Mouse (Mus musculus) left cerebral cortex, postnatal 36 days (tissue): ENCODE measurements around the gene Gm49352. TPM values are rescaled to one million over a fixed set of nuclear protein-coding genes. Genes with fewer than 3 reads are reported as not detected.
"Not testable (repeated sequence)": the region's sequence is repeated elsewhere in the genome, so short reads cannot be mapped to it uniquely, and the experiment has no call there.

ENCODE experiments used
- DNase-seq, 2 experiments: peaks; one replicate each; pipeline ENCODE4 v3.0.0; 2021 to 2022; ENCODE audit warnings: low spot score in 2 of 2, mixed read lengths in 1 of 2
- intact Hi-C: fragments of 180-260 bp; cut with DNase I; formaldehyde crosslinking; loops from one replicate; pipeline ENCODE4 v1.15.1; 2025
- total RNA-seq, 2 experiments: library from RNA; stranded (reverse); gene quantifications; 2 replicates each; pipeline ENCODE4 v1.2.3; 2021

The Gm49352 gene
- not detected for total RNA-seq

DNA sequence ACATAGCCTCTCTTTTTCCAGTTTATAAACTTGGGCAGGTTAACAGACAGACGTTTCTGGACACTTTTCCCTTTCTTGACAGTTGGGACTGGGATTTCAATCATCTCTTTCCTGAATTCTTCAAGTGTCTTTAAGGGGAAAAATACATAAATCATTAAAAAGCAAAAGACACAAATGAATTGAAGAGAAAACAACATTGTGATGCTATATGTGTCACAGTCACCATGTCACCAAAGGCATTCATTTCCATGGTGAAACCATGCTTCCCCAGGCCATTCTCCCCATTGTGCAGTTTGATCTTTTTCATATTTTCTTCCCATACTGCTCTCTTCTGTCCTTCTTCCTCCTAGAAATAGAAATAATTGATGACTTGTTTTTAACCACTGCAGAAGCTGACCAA lies at the start of gene Gm49352:
Gene Gm49352, minus strand, starts transcription at position 101 of the 400 bp plus-strand sequence.
- DNase-seq, intact Hi-C loops: not testable (repeated sequence)

DNA sequence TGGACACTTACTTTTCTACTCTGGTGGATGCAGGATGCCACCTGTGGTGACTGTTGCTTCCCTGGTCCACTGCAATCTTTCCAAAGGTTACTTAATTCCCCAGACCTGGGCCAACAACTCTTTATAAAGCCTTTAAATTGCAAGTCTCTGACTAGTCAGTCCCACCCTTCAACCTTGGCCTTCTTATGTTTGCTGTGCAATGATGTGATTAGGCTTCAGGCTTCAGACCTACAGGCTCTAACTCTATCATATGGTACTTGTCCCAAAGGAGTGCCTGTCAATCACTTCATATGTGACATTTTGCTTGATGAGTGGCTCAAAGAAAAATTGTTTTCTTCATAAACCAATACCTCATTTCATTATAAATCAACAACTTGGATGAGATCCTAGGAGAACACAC lies 2.1 kb upstream of the Gm49352 start, which contains the start of gene Cts3:
Gene Cts3, minus strand, starts transcription at position 101 of the 400 bp plus-strand sequence.
- no peak for DNase-seq
- intact Hi-C loops: no loop called here

DNA sequence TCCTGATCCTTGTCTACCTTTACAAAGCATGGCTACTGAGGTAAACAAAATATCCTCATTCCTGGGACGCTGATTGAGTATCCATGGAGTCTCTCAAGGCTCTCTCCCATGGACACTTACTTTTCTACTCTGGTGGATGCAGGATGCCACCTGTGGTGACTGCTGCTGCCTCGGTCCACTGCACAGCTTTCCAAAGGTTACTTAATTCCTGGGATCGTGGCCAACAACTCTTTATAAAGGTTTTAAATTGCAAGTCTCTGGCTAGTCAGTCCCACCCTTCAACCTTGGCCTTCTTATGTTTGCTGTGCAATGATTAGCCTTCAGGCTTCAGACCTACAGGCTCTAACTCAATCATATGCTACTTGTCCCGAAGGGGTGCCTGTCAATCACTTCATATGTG lies 26.3 kb downstream of the Gm49352 start, which contains the start of gene Ctsm:
Gene Ctsm, minus strand, starts transcription at position 209 of the 400 bp plus-strand sequence.
- DNase-seq: no peak
- intact Hi-C loops: no loop called here

Other genes with a start within 250 kb of the Gm49352 start
- not detected for gene Cts7, start 210.0 kb downstream of the Gm49352 start, total RNA-seq
- not detected for gene Ctsm, start 26.3 kb downstream of the Gm49352 start, total RNA-seq
- not detected for gene Cts3, start 2.0 kb upstream of the Gm49352 start, total RNA-seq